Mouse (Mus musculus) liver, embryonic 14.5 days (tissue): ENCODE data around the gene Sorcs3. TPM values are rescaled to one million over a fixed set of nuclear protein-coding genes. Genes with fewer than 3 reads are reported as not detected.

Source experiments
- ATAC-seq: fragments of 200-750 bp; cut with Nextera tagmentation; 2 replicates; pipeline ENCODE4 v1.8.0; 2017; ENCODE audit warnings: moderate number of reproducible peaks, mild to moderate bottlenecking, moderate library complexity; ENCODE audit not compliant: insufficient read depth
- DNase-seq, 3 experiments: peaks; one replicate each; pipeline ENCODE4 v3.0.0-alpha.2; 2012 to 2013; ENCODE audit warnings: low read depth in 3 of 3, low spot score in 3 of 3
- H3K27ac ChIP-seq: fragments of 300-500 bp; sonication (generic); 2 replicates; pipeline ENCODE4 v1.5.1; 2014; ENCODE audit warnings: moderate library complexity, mild to moderate bottlenecking, control low read depth, inconsistent platforms
- H3K27me3 ChIP-seq: fragments of 300-500 bp; sonication (generic); 2 replicates; pipeline ENCODE4 v1.6.1; 2014; ENCODE audit warnings: mild to moderate bottlenecking, low read length, moderate library complexity; ENCODE audit not compliant: control insufficient read depth, insufficient read depth
- H3K36me3 ChIP-seq: fragments of 300-500 bp; sonication (generic); replicated peaks from 2 replicates; pipeline ENCODE4 v1.6.1; 2014; ENCODE audit warnings: low read depth; ENCODE audit not compliant: control insufficient read depth, insufficient read depth
- H3K4me1 ChIP-seq, 2 experiments: fragments of 200-500 bp in 1 of 2; fragments of 300-500 bp in 1 of 2; sonication (generic) in 1 of 2; replicated peaks; 2 replicates each; pipeline ENCODE4 v1.6.1; 2012 to 2014; ENCODE audit warnings: antibody characterized with exemption in 1 of 2, inconsistent platforms in 1 of 2, low read length in 1 of 2; ENCODE audit not compliant: control insufficient read depth in 2 of 2, insufficient read depth in 2 of 2
- H3K4me2 ChIP-seq: fragments of 300-500 bp; sonication (generic); 2 replicates; pipeline ENCODE4 v1.6.1; 2014; ENCODE audit warnings: low read depth, mild to moderate bottlenecking, control low read depth, moderate library complexity
- H3K4me3 ChIP-seq, 2 experiments: fragments of 200-500 bp in 1 of 2; fragments of 300-500 bp in 1 of 2; sonication (generic) in 1 of 2; 2 replicates each; pipeline ENCODE4 v1.5.1; 2012 to 2014; ENCODE audit warnings: low read depth in 2 of 2, low read length in 2 of 2, mild to moderate bottlenecking in 2 of 2, control low read depth in 1 of 2, inconsistent platforms in 1 of 2, moderate library complexity in 1 of 2; ENCODE audit not compliant: insufficient read depth in 1 of 2
- H3K9ac ChIP-seq: fragments of 300-500 bp; sonication (generic); replicated peaks from 2 replicates; pipeline ENCODE4 v1.6.1; 2014; ENCODE audit warnings: mild to moderate bottlenecking, control low read depth, moderate library complexity
- H3K9me3 ChIP-seq: fragments of 300-500 bp; sonication (generic); 2 replicates; pipeline ENCODE4 v1.6.1; 2016; ENCODE audit warnings: low read length, mixed read lengths; ENCODE audit not compliant: control insufficient read depth
- CTCF ChIP-seq: IDR thresholded peaks from 2 replicates; pipeline ENCODE4 v1.5.1; 2016; ENCODE audit warnings: antibody characterized with exemption, low read depth, control low read depth
- EP300 ChIP-seq: IDR thresholded peaks from 2 replicates; pipeline ENCODE4 v1.6.1; 2016; ENCODE audit warnings: antibody characterized with exemption, low read depth
- WGBS: fragments of 180-500 bp; shearing (Covaris S2); extraction: QIAGEN DNeasy Blood & Tissue Kit; methylation state at CpG from one replicate; pipeline ENCODE4 v1.1.7; 2014; ENCODE audit not compliant: insufficient replicate concordance; 5-methylcytosine and 5-hydroxymethylcytosine counted together
- polyA plus RNA-seq, 2 experiments: library from polyadenylated mRNA; depleted of rRNA in 1 of 2; stranded (reverse) in 1 of 2; unstranded in 1 of 2; fragments of >200 nt; fragmentation: Nextera tagmentation in 1 of 2; extraction: Ambion mirVana in 1 of 2; gene quantifications; 2 replicates each; pipeline versions ENCODE4 v1.2.1 to v1.2.3; 2012 to 2014

The Sorcs3 gene
- polyA plus RNA-seq, 2 experiments, result 0.04 to 0.09 TPM

- Histone ChIP-seq H3K4me1 (no peaks in the 10 kb centered on the region), H3K4me3 (no peak overlapping the region), H3K27me3 (no peaks in the 10 kb centered on the region), H3K36me3 (no peaks in the 10 kb centered on the region), H3K27ac (no peak overlapping the region), H3K9me3 (no peaks in the 10 kb centered on the region), H3K9ac (no peak overlapping the region), H3K4me2 (no peak overlapping the region)
- WGBS, result 53% methylated on average over 3 of the region's 3 CpGs
- no peak for TF ChIP-seq CTCF
- no peak for TF ChIP-seq EP300
- ATAC-seq (no peak), DNase-seq (no peak)
These were observed 256.6 kb downstream of the Sorcs3 start for GRCm38 (mm10) chr19:48462426-48462825.

GRCm38 (mm10) chr19:48463494-48463893 is 257.7 kb downstream of the Sorcs3 start:
- no peak overlapping the region for H3K27ac ChIP-seq
- H3K4me2 ChIP-seq, result no peak overlapping the region
- H3K4me1 ChIP-seq, result no peaks in the 10 kb centered on the region
- no peak overlapping the region for H3K9ac ChIP-seq
- no peaks in the 10 kb centered on the region for H3K27me3 ChIP-seq
- no peak for DNase-seq
- H3K9me3 ChIP-seq, result no peaks in the 10 kb centered on the region
- no peaks in the 10 kb centered on the region for H3K36me3 ChIP-seq
- TF ChIP-seq EP300, result no peak
- no peak for TF ChIP-seq CTCF
- WGBS, result 65% methylated on average over 3 of the region's 3 CpGs
- ATAC-seq, result no peak
- H3K4me3 ChIP-seq, result no peak overlapping the region

GRCm38 (mm10) chr19:48467471-48467870 is 261.6 kb downstream of the Sorcs3 start:
- Histone ChIP-seq H3K4me3 (no peak overlapping the region), H3K36me3 (no peaks in the 10 kb centered on the region), H3K9me3 (no peaks in the 10 kb centered on the region), H3K9ac (no peak overlapping the region), H3K4me1 (no peaks in the 10 kb centered on the region), H3K27ac (no peak overlapping the region), H3K27me3 (no peaks in the 10 kb centered on the region), H3K4me2 (no peak overlapping the region)
- TF ChIP-seq CTCF, result no peak
- no peak for TF ChIP-seq EP300
- 50% methylated on average over 4 of the region's 4 CpGs for WGBS
- no peak for ATAC-seq
- DNase-seq, result no peak

- Histone ChIP-seq H3K27ac (no peak overlapping the region), H3K27me3 (no peaks in the 10 kb centered on the region), H3K36me3 (no peaks in the 10 kb centered on the region), H3K9ac (no peak overlapping the region), H3K4me3 (no peak overlapping the region), H3K9me3 (no peaks in the 10 kb centered on the region), H3K4me2 (no peak overlapping the region), H3K4me1 (no peaks in the 10 kb centered on the region)
- ATAC-seq (no peak), DNase-seq (no peak)
- 57% methylated on average over 4 of the region's 4 CpGs for WGBS
- TF ChIP-seq CTCF (no peak), EP300 (no peak)
These were observed 264.1 kb downstream of the Sorcs3 start for GRCm38 (mm10) chr19:48469791-48470410.

- Histone ChIP-seq H3K27me3 (no peaks in the 10 kb centered on the region), H3K27ac (no peak overlapping the region), H3K4me3 (no peak overlapping the region), H3K36me3 (no peaks in the 10 kb centered on the region), H3K9ac (no peak overlapping the region), H3K4me1 (no peaks in the 10 kb centered on the region), H3K4me2 (no peak overlapping the region), H3K9me3 (no peaks in the 10 kb centered on the region)
- TF ChIP-seq CTCF, result no peak
- no peak for TF ChIP-seq EP300
- no peak for ATAC-seq
- no peak for DNase-seq
- WGBS, result 54% methylated on average over 5 of the region's 5 CpGs
These were observed 266.1 kb downstream of the Sorcs3 start for GRCm38 (mm10) chr19:48471927-48472326.
